Mouse (Mus musculus): ENCODE measurements around the gene Usp28. TPM values are rescaled to one million over a fixed set of nuclear protein-coding genes. Genes with fewer than 3 reads are reported as not detected.

Usp28 gene
- polyA plus RNA-seq, 2 experiments, result 35.3 to 43.2 TPM

DNA sequence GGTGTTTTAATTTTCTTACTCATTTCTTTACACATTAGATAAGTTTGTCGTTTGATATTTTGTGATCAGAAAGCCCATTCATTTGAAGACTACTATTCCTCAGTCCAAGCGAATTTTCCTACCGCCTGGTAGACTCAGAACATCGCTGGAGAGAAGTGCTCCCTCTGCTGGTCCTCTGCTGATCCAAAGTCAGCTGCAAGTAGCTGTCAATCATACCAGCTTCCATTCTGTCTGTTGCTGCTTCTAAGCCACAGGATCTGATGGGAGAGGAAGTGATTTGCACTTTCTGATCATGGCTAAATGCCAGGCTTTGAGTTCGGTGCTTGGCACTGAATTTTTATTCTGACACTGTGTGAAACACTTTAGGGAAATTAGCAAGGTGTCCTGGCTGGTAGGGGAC, 66.2 kb downstream of the Usp28 start:
- no peak for ATAC-seq (ENCODE audit: low FRiP score, low read depth)
- WGBS, result 11% methylated on average over 5 of the region's 5 CpGs
- Histone ChIP-seq H3K4me3 (replicated peaks; ENCODE audit: low read length) (no peak overlapping the region), H3K4me2 (replicated peaks; ENCODE audit: low read depth, low read length, severe bottlenecking) (no peak overlapping the region), H3K27ac (replicated peaks; ENCODE audit: low read depth, low read length) (no peak overlapping the region), H3K9me3 (ENCODE audit: control insufficient read depth, low read length) (no peaks in the 10 kb centered on the region), H3K27me3 (ENCODE audit: control insufficient read depth, insufficient read depth, low read length) (no peaks in the 10 kb centered on the region), H3K36me3 (ENCODE audit: control insufficient read depth, insufficient read depth, low read length) (no peaks in the 10 kb centered on the region), H3K4me1 (ENCODE audit: control insufficient read depth, insufficient read depth, low read length) (peaks cover 3% of the 10 kb centered on the region), H3K9ac (ENCODE audit: low read depth, low read length, severe bottlenecking) (no peak overlapping the region)
- no peak for TF ChIP-seq POLR2A (IDR thresholded peaks at IDR 0.05; ENCODE audit: borderline replicate concordance, extremely low read depth, insufficient read depth, insufficient read length)
- peak; percentile 78 for DNase-seq (ENCODE audit: low spot score)

GRCm38 (mm10) chr9:49054028-49054427, 68.9 kb downstream of the Usp28 start:
- DNase-seq (ENCODE audit: low spot score), result no peak
- H3K4me3 ChIP-seq (replicated peaks; ENCODE audit: low read length), result no peak overlapping the region
- H3K4me1 ChIP-seq (ENCODE audit: control insufficient read depth, insufficient read depth, low read length), result peaks cover 9% of the 10 kb centered on the region
- ATAC-seq (ENCODE audit: low FRiP score, low read depth), result no peak
- no peak overlapping the region for H3K4me2 ChIP-seq (replicated peaks; ENCODE audit: low read depth, low read length, severe bottlenecking)
- H3K36me3 ChIP-seq (ENCODE audit: control insufficient read depth, insufficient read depth, low read length), result peaks cover 14% of the 10 kb centered on the region
- no peaks in the 10 kb centered on the region for H3K9me3 ChIP-seq (ENCODE audit: control insufficient read depth, low read length)
- H3K27me3 ChIP-seq (ENCODE audit: control insufficient read depth, insufficient read depth, low read length), result no peaks in the 10 kb centered on the region
- no peak for TF ChIP-seq POLR2A (IDR thresholded peaks at IDR 0.05; ENCODE audit: borderline replicate concordance, extremely low read depth, insufficient read depth, insufficient read length)
- H3K27ac ChIP-seq (replicated peaks; ENCODE audit: low read depth, low read length), result no peak overlapping the region
- H3K9ac ChIP-seq (ENCODE audit: low read depth, low read length, severe bottlenecking), result no peak overlapping the region
- 75% methylated on average over 3 of the region's 3 CpGs for WGBS

- Histone ChIP-seq H3K4me1 (ENCODE audit: control insufficient read depth, insufficient read depth, low read length) (peaks cover 9% of the 10 kb centered on the region), H3K27ac (replicated peaks; ENCODE audit: low read depth, low read length) (peak within 1 kb of the TSS; percentile 69), H3K9ac (ENCODE audit: low read depth, low read length, severe bottlenecking) (peak within 1 kb of the TSS; percentile 88), H3K27me3 (ENCODE audit: control insufficient read depth, insufficient read depth, low read length) (no peaks in the 10 kb centered on the region), H3K36me3 (ENCODE audit: control insufficient read depth, insufficient read depth, low read length) (peaks cover 25% of the 10 kb centered on the region), H3K4me3 (replicated peaks; ENCODE audit: low read length) (peak within 1 kb of the TSS; percentile 87), H3K9me3 (ENCODE audit: control insufficient read depth, low read length) (no peaks in the 10 kb centered on the region), H3K4me2 (replicated peaks; ENCODE audit: low read depth, low read length, severe bottlenecking) (peak within 1 kb of the TSS; percentile 61)
- under 1% methylated on average over 53 of the region's 53 CpGs for WGBS
- peak; percentile 90; the same call in 1 of the 2 replicates for TF ChIP-seq POLR2A (IDR thresholded peaks at IDR 0.05; ENCODE audit: borderline replicate concordance, extremely low read depth, insufficient read depth, insufficient read length)
- peak; percentile 98 for ATAC-seq (ENCODE audit: low FRiP score, low read depth)
- peak; percentile 99 for DNase-seq (ENCODE audit: low spot score)
These were observed 70.4 kb downstream of the Usp28 start, which contains the start of gene Zw10 for GRCm38 (mm10) chr9:49055333-49056205. TSS of gene Zw10 (plus strand) at chr9:49055613.

- ATAC-seq (ENCODE audit: low FRiP score, low read depth), result no peak
- no peak for DNase-seq (ENCODE audit: low spot score)
- Histone ChIP-seq H3K9me3 (ENCODE audit: control insufficient read depth, low read length) (no peaks in the 10 kb centered on the region), H3K36me3 (ENCODE audit: control insufficient read depth, insufficient read depth, low read length) (peaks cover 83% of the 10 kb centered on the region), H3K4me2 (replicated peaks; ENCODE audit: low read depth, low read length, severe bottlenecking) (no peak overlapping the region), H3K27me3 (ENCODE audit: control insufficient read depth, insufficient read depth, low read length) (no peaks in the 10 kb centered on the region), H3K4me1 (ENCODE audit: control insufficient read depth, insufficient read depth, low read length) (no peaks in the 10 kb centered on the region), H3K4me3 (replicated peaks; ENCODE audit: low read length) (no peak overlapping the region), H3K9ac (ENCODE audit: low read depth, low read length, severe bottlenecking) (no peak overlapping the region), H3K27ac (replicated peaks; ENCODE audit: low read depth, low read length) (no peak overlapping the region)
- TF ChIP-seq POLR2A (IDR thresholded peaks at IDR 0.05; ENCODE audit: borderline replicate concordance, extremely low read depth, insufficient read depth, insufficient read length), result no peak
- WGBS, result 96% methylated on average over 3 of the region's 3 CpGs
These were observed 91.7 kb downstream of the Usp28 start for GRCm38 (mm10) chr9:49076847-49077246.

DNA sequence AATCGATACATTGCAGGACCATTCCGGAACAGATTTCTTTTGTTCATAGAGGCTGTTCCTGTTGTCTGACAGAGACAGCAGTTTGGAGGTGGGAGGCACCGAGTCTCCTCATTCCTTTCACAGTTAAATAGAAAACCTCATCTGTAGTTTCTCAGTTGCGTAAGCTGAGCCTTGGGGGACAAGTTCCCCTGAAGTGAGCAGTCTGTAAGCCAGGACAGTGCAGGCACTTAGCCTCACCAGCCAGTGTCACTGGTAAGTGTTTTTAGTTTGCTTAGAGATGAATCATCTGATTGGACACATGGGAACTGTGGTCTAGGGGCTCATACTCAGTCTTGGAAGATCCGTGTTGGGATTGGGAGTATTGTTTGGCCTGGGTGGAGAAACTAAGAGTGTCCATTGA, 95.9 kb downstream of the Usp28 start, which contains the start of gene Tmprss5:
Gene Tmprss5 (plus strand): TSS at position 154 of the 400 bp plus-strand sequence.
- Histone ChIP-seq H3K36me3 (ENCODE audit: control insufficient read depth, insufficient read depth, low read length) (peaks cover 48% of the 10 kb centered on the region), H3K27me3 (ENCODE audit: control insufficient read depth, insufficient read depth, low read length) (no peaks in the 10 kb centered on the region), H3K4me3 (replicated peaks; ENCODE audit: low read length) (no peak within 1 kb of the TSS), H3K27ac (replicated peaks; ENCODE audit: low read depth, low read length) (no peak within 1 kb of the TSS), H3K9ac (ENCODE audit: low read depth, low read length, severe bottlenecking) (no peak within 1 kb of the TSS), H3K4me2 (replicated peaks; ENCODE audit: low read depth, low read length, severe bottlenecking) (no peak within 1 kb of the TSS), H3K4me1 (ENCODE audit: control insufficient read depth, insufficient read depth, low read length) (no peaks in the 10 kb centered on the region), H3K9me3 (ENCODE audit: control insufficient read depth, low read length) (no peaks in the 10 kb centered on the region)
- TF ChIP-seq POLR2A (IDR thresholded peaks at IDR 0.05; ENCODE audit: borderline replicate concordance, extremely low read depth, insufficient read depth, insufficient read length), result no peak
- no peak for ATAC-seq (ENCODE audit: low FRiP score, low read depth)
- 64% methylated on average over 5 of the region's 5 CpGs for WGBS
- DNase-seq (ENCODE audit: low spot score), result no peak

Data from limb, embryonic 14.5 days (tissue).